Mouse (Mus musculus): ENCODE measurements at regions not wholly inside any gene's neighbourhood (a gene's known extent, or its start where the extent isn't known, plus 50 kb on each side); places are given as distances from the start of the nearest gene placed in this dataset.

DNA sequence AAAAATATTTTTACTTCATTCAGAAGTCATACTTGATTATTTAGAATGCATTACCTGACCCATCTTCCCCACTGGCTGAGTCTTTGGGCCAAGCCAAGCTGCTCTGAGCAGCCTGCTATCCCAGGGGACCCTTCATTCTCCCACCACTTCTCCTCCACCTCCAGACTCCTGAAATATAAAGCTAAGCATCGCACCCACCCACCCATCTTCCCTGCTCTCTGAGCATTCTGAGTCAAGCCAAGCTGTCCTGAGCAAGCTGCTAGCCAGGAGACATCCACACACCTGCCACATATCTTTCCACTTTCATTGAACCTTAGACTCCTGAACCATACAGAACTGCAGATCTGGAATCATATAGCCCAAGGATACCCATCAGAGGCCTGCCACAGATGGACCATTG is 1456.2 kb upstream of the Adam24 start:
- Histone ChIP-seq H3K27me3 (ENCODE audit: control insufficient read depth, insufficient read depth, low read length) (no peaks in the 10 kb centered on the region), H3K9ac (ENCODE audit: low read depth, low read length) (no peak overlapping the region), H3K36me3 (ENCODE audit: control insufficient read depth, insufficient read depth, low read length) (no peaks in the 10 kb centered on the region), H3K4me2 (replicated peaks; ENCODE audit: low read depth, low read length) (no peak overlapping the region), H3K9me3 (ENCODE audit: control insufficient read depth, low read length) (no peaks in the 10 kb centered on the region), H3K4me1 (replicated peaks; ENCODE audit: control insufficient read depth, insufficient read depth, low read length) (no peaks in the 10 kb centered on the region), H3K4me3 (ENCODE audit: low read depth, low read length) (no peak overlapping the region), H3K27ac (ENCODE audit: low read depth, low read length) (no peak overlapping the region)
- WGBS, result 85% methylated on average over 1 of the region's 1 CpGs
- ATAC-seq (ENCODE audit: low FRiP score) (no peak), DNase-seq (ENCODE audit: low spot score) (no peak)

DNA sequence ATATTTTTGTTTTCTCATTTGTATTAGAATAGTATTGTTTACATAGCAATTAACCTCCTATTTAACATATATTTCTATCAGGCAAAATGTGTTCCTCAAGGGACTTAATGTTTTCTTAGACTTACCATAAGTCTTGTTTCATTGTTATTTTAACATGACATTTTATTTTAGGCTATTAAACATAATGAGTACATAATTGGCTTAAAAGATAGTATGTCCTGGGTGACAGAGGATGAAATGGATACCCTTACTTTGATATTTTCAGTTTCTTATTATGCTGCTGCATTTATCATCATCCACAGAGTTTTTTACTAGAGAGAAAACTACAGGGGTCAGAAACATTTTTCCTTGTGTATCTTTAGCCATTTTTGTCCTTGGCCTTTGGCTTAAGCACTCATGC is 1447.6 kb upstream of the Adam24 start:
- no peaks in the 10 kb centered on the region for H3K27me3 ChIP-seq (ENCODE audit: control insufficient read depth, insufficient read depth, low read length)
- no peaks in the 10 kb centered on the region for H3K9me3 ChIP-seq (ENCODE audit: control insufficient read depth, low read length)
- DNase-seq (ENCODE audit: low spot score) (no peak), ATAC-seq (ENCODE audit: low FRiP score) (no peak)
- no peaks in the 10 kb centered on the region for H3K36me3 ChIP-seq (ENCODE audit: control insufficient read depth, insufficient read depth, low read length)
- no peak overlapping the region for H3K4me2 ChIP-seq (replicated peaks; ENCODE audit: low read depth, low read length)
- H3K4me3 ChIP-seq (ENCODE audit: low read depth, low read length), result no peak overlapping the region
- no peak overlapping the region for H3K27ac ChIP-seq (ENCODE audit: low read depth, low read length)
- H3K9ac ChIP-seq (ENCODE audit: low read depth, low read length), result no peak overlapping the region
- H3K4me1 ChIP-seq (replicated peaks; ENCODE audit: control insufficient read depth, insufficient read depth, low read length), result no peaks in the 10 kb centered on the region

DNA sequence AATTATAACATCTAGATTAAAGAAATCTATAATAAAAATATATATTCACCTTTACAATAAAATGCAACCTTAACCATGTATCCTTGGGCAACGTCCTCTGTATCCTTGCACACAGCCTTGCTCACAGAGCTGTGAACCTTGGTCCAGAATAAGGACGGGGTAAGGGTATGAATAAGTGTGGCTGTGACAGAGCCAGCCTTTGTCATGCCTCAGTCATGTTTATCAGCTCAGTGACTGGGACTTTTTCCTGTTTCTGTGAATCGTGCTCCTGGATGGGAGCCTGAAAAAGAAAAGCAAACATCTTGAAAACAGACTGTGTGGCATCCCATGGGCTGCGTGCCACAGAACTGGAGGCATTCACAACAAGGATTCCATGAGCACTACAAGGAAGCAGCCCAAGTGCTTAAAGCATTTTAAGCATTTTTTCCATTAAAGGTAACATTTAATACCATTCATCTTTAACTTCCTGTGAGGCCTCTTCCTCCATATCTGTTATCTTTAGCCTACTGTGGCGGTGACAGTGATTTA is 1405.8 kb upstream of the Adam24 start:
- H3K4me3 ChIP-seq (ENCODE audit: low read depth, low read length), result no peak overlapping the region
- H3K9ac ChIP-seq (ENCODE audit: low read depth, low read length), result no peak overlapping the region
- no peaks in the 10 kb centered on the region for H3K36me3 ChIP-seq (ENCODE audit: control insufficient read depth, insufficient read depth, low read length)
- H3K4me1 ChIP-seq (replicated peaks; ENCODE audit: control insufficient read depth, insufficient read depth, low read length), result no peaks in the 10 kb centered on the region
- no peak overlapping the region for H3K27ac ChIP-seq (ENCODE audit: low read depth, low read length)
- H3K4me2 ChIP-seq (replicated peaks; ENCODE audit: low read depth, low read length), result no peak overlapping the region
- H3K27me3 ChIP-seq (ENCODE audit: control insufficient read depth, insufficient read depth, low read length), result no peaks in the 10 kb centered on the region
- DNase-seq (ENCODE audit: low spot score), result no peak
- ATAC-seq (ENCODE audit: low FRiP score), result no peak
- H3K9me3 ChIP-seq (ENCODE audit: control insufficient read depth, low read length), result no peaks in the 10 kb centered on the region
- WGBS, result 84% methylated on average over 5 of the region's 5 CpGs

DNA sequence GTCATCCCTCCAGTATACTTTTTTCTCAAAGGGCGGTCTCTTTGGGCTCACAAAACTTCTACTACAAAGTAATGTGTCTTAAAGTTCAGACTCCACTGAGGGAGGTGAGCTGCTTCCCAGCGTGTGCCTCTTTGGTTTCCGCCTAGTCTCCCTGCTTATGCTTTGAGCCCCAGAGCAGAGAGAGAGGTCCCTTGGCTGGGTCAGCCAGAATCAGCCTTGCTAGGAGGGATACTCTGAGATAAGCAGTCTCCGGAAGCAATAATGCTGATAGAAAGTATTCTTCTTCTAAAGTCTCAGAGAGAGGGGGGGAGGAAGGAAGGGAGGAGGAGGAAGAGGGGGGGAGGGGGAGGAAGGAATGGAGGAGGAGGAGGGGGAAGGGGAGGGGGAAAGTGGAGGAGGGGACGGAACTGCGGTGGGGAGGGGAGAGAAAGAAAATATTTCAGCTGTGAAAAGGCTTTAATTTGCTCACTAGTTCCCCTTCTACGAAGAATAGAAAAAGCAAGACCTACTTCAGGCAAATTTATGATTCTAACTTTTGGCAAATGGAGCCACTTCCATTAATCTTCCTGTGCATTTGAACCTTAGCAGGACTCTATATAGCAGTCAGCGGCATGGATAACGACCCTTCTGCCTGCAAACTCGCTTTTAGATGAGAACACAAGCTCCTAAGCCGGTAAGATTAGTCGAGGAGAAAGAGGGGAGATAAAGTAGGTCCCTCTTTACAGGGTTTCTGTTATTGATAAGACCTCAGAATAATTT is 1377.2 kb upstream of the Adam24 start:
- Histone ChIP-seq H3K4me3 (ENCODE audit: low read depth, low read length) (no peak overlapping the region), H3K27ac (ENCODE audit: low read depth, low read length) (no peak overlapping the region), H3K36me3 (ENCODE audit: control insufficient read depth, insufficient read depth, low read length) (no peaks in the 10 kb centered on the region), H3K9me3 (ENCODE audit: control insufficient read depth, low read length) (no peaks in the 10 kb centered on the region), H3K4me2 (replicated peaks; ENCODE audit: low read depth, low read length) (no peak overlapping the region), H3K9ac (ENCODE audit: low read depth, low read length) (no peak overlapping the region), H3K4me1 (replicated peaks; ENCODE audit: control insufficient read depth, insufficient read depth, low read length) (no peaks in the 10 kb centered on the region), H3K27me3 (ENCODE audit: control insufficient read depth, insufficient read depth, low read length) (no peaks in the 10 kb centered on the region)
- ATAC-seq (ENCODE audit: low FRiP score), result no peak
- WGBS, result 33% methylated on average over 11 of the region's 12 CpGs
- DNase-seq (ENCODE audit: low spot score), result peak; percentile 2

DNA sequence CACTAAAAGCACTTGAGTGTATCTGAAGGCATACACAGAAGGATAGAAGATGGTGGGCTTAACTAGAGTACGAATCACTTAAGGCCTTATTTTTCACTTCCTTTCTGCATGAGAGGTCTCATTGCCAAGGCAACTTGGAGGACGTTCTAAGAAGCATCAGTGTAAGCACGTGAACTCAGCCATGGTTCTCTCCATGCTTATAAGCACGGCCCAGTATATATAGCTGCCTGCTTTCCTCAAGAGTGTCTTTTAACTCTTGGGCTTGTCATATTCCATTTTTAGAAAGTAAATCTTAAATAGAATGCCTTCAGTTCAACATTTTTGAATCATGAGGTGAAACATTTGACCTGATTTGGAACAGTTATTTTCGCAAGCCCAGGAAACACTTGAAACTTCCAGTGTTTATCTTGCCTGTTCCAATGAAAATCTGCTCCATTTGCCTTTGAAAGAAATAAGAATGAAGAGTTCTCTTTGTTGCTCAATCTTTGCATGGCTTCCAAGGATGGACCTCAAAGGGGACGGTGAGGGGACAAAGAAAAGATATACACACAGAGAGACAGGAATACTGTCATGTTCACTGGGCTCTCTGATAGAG is 1371.0 kb upstream of the Adam24 start:
- WGBS, result 84% methylated on average over 6 of the region's 6 CpGs
- no peak overlapping the region for H3K27ac ChIP-seq (ENCODE audit: low read depth, low read length)
- H3K36me3 ChIP-seq (ENCODE audit: control insufficient read depth, insufficient read depth, low read length), result no peaks in the 10 kb centered on the region
- H3K4me1 ChIP-seq (replicated peaks; ENCODE audit: control insufficient read depth, insufficient read depth, low read length), result no peaks in the 10 kb centered on the region
- no peak for DNase-seq (ENCODE audit: low spot score)
- H3K9me3 ChIP-seq (ENCODE audit: control insufficient read depth, low read length), result no peaks in the 10 kb centered on the region
- no peak overlapping the region for H3K4me3 ChIP-seq (ENCODE audit: low read depth, low read length)
- no peak overlapping the region for H3K9ac ChIP-seq (ENCODE audit: low read depth, low read length)
- no peak for ATAC-seq (ENCODE audit: low FRiP score)
- no peaks in the 10 kb centered on the region for H3K27me3 ChIP-seq (ENCODE audit: control insufficient read depth, insufficient read depth, low read length)
- H3K4me2 ChIP-seq (replicated peaks; ENCODE audit: low read depth, low read length), result no peak overlapping the region

DNA sequence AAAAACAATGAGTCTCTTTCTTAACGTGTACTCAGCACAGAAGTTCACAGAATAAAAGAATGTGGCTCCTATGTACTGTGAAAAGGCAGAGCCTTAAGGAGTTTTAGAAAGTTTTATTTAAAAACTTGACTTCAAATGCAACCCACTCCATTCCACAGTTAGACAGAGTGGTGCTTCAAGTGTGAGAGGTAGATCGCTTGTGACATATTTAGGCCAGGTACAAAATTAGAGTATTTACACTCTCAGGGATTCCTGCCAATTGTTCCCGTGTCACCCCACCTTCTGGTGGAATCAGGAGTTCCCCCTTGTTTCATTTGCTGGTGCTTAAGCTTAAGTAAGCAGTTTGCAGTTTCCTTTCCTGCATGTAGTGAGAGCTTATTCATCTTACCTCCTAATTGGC is 1361.0 kb upstream of the Adam24 start:
- no peak overlapping the region for H3K27ac ChIP-seq (ENCODE audit: low read depth, low read length)
- no peaks in the 10 kb centered on the region for H3K4me1 ChIP-seq (replicated peaks; ENCODE audit: control insufficient read depth, insufficient read depth, low read length)
- WGBS, result 68% methylated on average over 3 of the region's 3 CpGs
- H3K4me2 ChIP-seq (replicated peaks; ENCODE audit: low read depth, low read length), result no peak overlapping the region
- ATAC-seq (ENCODE audit: low FRiP score) (no peak), DNase-seq (ENCODE audit: low spot score) (no peak)
- no peak overlapping the region for H3K9ac ChIP-seq (ENCODE audit: low read depth, low read length)
- H3K4me3 ChIP-seq (ENCODE audit: low read depth, low read length), result no peak overlapping the region
- H3K27me3 ChIP-seq (ENCODE audit: control insufficient read depth, insufficient read depth, low read length), result no peaks in the 10 kb centered on the region
- no peaks in the 10 kb centered on the region for H3K36me3 ChIP-seq (ENCODE audit: control insufficient read depth, insufficient read depth, low read length)
- H3K9me3 ChIP-seq (ENCODE audit: control insufficient read depth, low read length), result no peaks in the 10 kb centered on the region

DNA sequence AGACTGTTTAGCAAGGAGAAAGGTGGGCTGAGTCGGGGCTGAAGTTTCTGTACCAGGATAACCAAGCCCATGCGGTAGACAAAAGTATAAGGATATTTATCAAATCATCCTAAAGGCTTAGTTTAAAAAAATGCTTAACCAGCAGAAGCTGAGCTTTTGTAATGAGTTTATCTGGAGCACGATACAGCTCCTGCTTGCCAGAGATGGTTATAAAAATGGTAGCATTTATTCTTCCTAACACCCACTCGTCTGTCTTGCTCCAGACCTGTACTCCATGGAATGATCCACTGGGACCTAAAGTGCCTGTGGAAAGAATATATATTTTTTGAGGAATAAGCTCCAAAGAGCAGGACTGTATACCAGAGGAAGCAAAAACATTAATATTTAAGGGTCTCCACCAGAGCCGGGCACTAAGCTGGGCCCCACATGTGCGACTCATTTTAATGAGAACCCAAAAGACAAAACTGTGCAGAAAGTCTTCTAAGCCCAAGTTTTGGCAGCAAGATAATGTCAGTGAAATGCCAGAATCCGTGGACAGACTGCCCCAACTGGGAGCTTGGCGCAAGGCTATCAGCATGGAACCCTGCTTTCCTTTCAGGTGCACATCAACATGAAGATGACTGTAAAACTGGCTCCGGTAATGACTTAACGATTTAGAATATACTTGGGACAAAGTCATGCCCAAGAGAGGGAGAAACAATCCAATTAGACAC is 1359.2 kb upstream of the Adam24 start:
- DNase-seq (ENCODE audit: low spot score), result no peak
- Histone ChIP-seq H3K4me3 (ENCODE audit: low read depth, low read length) (no peak overlapping the region), H3K9me3 (ENCODE audit: control insufficient read depth, low read length) (no peaks in the 10 kb centered on the region), H3K36me3 (ENCODE audit: control insufficient read depth, insufficient read depth, low read length) (no peaks in the 10 kb centered on the region), H3K4me2 (replicated peaks; ENCODE audit: low read depth, low read length) (no peak overlapping the region), H3K4me1 (replicated peaks; ENCODE audit: control insufficient read depth, insufficient read depth, low read length) (no peaks in the 10 kb centered on the region), H3K9ac (ENCODE audit: low read depth, low read length) (no peak overlapping the region), H3K27me3 (ENCODE audit: control insufficient read depth, insufficient read depth, low read length) (no peaks in the 10 kb centered on the region), H3K27ac (ENCODE audit: low read depth, low read length) (no peak overlapping the region)
- ATAC-seq (ENCODE audit: low FRiP score), result no peak
- 90% methylated on average over 10 of the region's 10 CpGs for WGBS

DNA sequence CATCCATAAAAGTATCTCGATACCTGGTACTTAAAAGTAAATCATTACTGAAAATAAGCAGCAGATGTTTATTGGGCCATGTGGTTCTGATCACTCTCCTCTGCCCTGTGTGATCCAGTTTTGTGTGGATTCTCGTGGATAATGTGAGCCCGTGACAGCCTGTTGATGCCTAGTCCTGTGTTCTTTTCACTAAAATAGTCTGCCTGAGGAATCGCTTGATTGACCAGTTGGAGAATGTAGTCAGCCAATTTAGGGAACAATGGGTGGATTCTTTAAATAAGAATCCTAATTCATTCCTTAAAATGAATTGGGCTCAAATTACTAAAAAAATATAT is 1358.7 kb upstream of the Adam24 start:
- Histone ChIP-seq H3K27ac (ENCODE audit: low read depth, low read length) (no peak overlapping the region), H3K4me3 (ENCODE audit: low read depth, low read length) (no peak overlapping the region), H3K27me3 (ENCODE audit: control insufficient read depth, insufficient read depth, low read length) (no peaks in the 10 kb centered on the region), H3K9ac (ENCODE audit: low read depth, low read length) (no peak overlapping the region), H3K4me1 (replicated peaks; ENCODE audit: control insufficient read depth, insufficient read depth, low read length) (no peaks in the 10 kb centered on the region), H3K9me3 (ENCODE audit: control insufficient read depth, low read length) (no peaks in the 10 kb centered on the region), H3K36me3 (ENCODE audit: control insufficient read depth, insufficient read depth, low read length) (no peaks in the 10 kb centered on the region), H3K4me2 (replicated peaks; ENCODE audit: low read depth, low read length) (no peak overlapping the region)
- DNase-seq (ENCODE audit: low spot score) (no peak), ATAC-seq (ENCODE audit: low FRiP score) (no peak)
- WGBS, result 80% methylated on average over 4 of the region's 4 CpGs

DNA sequence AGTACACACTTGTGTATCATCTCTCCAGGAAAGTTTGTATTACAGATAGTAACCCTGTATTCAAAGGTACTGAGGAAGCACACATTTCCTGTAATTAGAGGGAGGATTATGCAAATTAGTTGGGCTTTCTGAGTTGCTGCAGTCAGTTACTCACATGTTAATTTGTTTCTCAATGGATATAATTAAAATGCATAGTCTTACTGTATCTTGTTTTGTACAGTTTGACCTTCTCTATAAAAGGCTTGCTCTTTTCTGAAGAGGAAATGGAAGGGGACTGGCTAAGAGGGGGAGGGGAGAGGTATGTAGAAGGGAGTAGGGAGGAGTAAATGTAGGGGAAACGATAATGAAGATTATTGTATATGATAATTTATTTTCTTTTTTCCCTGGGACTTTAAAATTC is 1345.5 kb upstream of the Adam24 start:
- Histone ChIP-seq H3K4me3 (ENCODE audit: low read depth, low read length) (no peak overlapping the region), H3K9me3 (ENCODE audit: control insufficient read depth, low read length) (no peaks in the 10 kb centered on the region), H3K27me3 (ENCODE audit: control insufficient read depth, insufficient read depth, low read length) (no peaks in the 10 kb centered on the region), H3K4me2 (replicated peaks; ENCODE audit: low read depth, low read length) (no peak overlapping the region), H3K27ac (ENCODE audit: low read depth, low read length) (no peak overlapping the region), H3K9ac (ENCODE audit: low read depth, low read length) (no peak overlapping the region), H3K36me3 (ENCODE audit: control insufficient read depth, insufficient read depth, low read length) (no peaks in the 10 kb centered on the region), H3K4me1 (replicated peaks; ENCODE audit: control insufficient read depth, insufficient read depth, low read length) (no peaks in the 10 kb centered on the region)
- no peak for ATAC-seq (ENCODE audit: low FRiP score)
- WGBS, result 100% methylated on average over 1 of the region's 1 CpGs
- no peak for DNase-seq (ENCODE audit: low spot score)

Measured in hindbrain, embryonic 11.5 days (tissue).